Mouse (Mus musculus) stomach, postnatal 0 days (tissue): ENCODE results near the gene Kcnd2. TPM values are rescaled to one million over a fixed set of nuclear protein-coding genes. Genes with fewer than 3 reads are reported as not detected.

Experiments used
- ATAC-seq: fragments of 200-750 bp; cut with Nextera tagmentation; 2 replicates; pipeline ENCODE4 v1.8.0; 2017; ENCODE audit not compliant: low FRiP score, low TSS enrichment
- DNase-seq: peaks from one replicate; pipeline ENCODE4 v3.0.0-alpha.2; 2016; ENCODE audit warnings: low spot score
- H3K27ac ChIP-seq: fragments of 300-500 bp; sonication (generic); replicated peaks from 2 replicates; pipeline ENCODE4 v1.5.1; 2014; ENCODE audit warnings: mild to moderate bottlenecking, control low read depth
- H3K27me3 ChIP-seq: fragments of 300-500 bp; sonication (generic); 2 replicates; pipeline ENCODE4 v1.6.1; 2014; ENCODE audit warnings: low read length; ENCODE audit not compliant: control insufficient read depth, insufficient read depth
- H3K36me3 ChIP-seq: fragments of 300-500 bp; sonication (generic); 2 replicates; pipeline ENCODE4 v1.6.1; 2014; ENCODE audit warnings: low read length, mixed read lengths; ENCODE audit not compliant: control insufficient read depth, insufficient read depth
- H3K4me1 ChIP-seq: fragments of 300-500 bp; sonication (generic); replicated peaks from 2 replicates; pipeline ENCODE4 v1.6.1; 2014; ENCODE audit warnings: antibody characterized with exemption; ENCODE audit not compliant: control insufficient read depth, insufficient read depth
- H3K4me2 ChIP-seq: fragments of 300-500 bp; sonication (generic); replicated peaks from 2 replicates; pipeline ENCODE4 v1.6.1; 2014; ENCODE audit warnings: low read depth, mild to moderate bottlenecking, control low read depth, moderate library complexity
- H3K4me3 ChIP-seq: fragments of 300-500 bp; sonication (generic); 2 replicates; pipeline ENCODE4 v1.5.1; 2014; ENCODE audit warnings: low read depth, low read length, control low read depth
- H3K9ac ChIP-seq: fragments of 300-500 bp; sonication (generic); 2 replicates; pipeline ENCODE4 v1.6.1; 2014; ENCODE audit warnings: mild to moderate bottlenecking, low read length, control low read depth, mixed read lengths
- H3K9me3 ChIP-seq: fragments of 300-500 bp; sonication (generic); 2 replicates; pipeline ENCODE4 v1.6.1; 2016; ENCODE audit warnings: low read length; ENCODE audit not compliant: control insufficient read depth
- CTCF ChIP-seq: IDR thresholded peaks from 2 replicates; pipeline ENCODE4 v1.5.1; 2016; ENCODE audit warnings: antibody characterized with exemption, low read depth, mild to moderate bottlenecking, moderate library complexity
- EP300 ChIP-seq: optimal IDR thresholded peaks from 2 replicates; pipeline ENCODE3; 2016; ENCODE audit warnings: antibody characterized with exemption
- WGBS: fragments of 180-500 bp; shearing (Covaris S2); extraction: QIAGEN DNeasy Blood & Tissue Kit; methylation state at CpG from one replicate; pipeline ENCODE4 v1.1.7; 2014; 5-methylcytosine and 5-hydroxymethylcytosine counted together
- polyA plus RNA-seq: library from polyadenylated mRNA; unstranded; fragments of >200 nt; fragmentation: Nextera tagmentation; extraction: Ambion mirVana; gene quantifications from 2 replicates; pipeline ENCODE4 v1.2.1, GENCODE M21; 2015

Kcnd2 gene
- polyA plus RNA-seq, 1 experiment from 2014 or later = 0.24 TPM

GRCm38 (mm10) chr6:21684252-21684651, 468.9 kb downstream of the Kcnd2 start:
- H3K4me1 ChIP-seq = no peaks in the 10 kb centered on the region

GRCm38 (mm10) chr6:21686388-21686787, 471.1 kb downstream of the Kcnd2 start:
- DNase-seq (no peak), ATAC-seq (no peak)
- H3K4me3 ChIP-seq = no peak overlapping the region
- no peak overlapping the region for H3K27ac ChIP-seq
- H3K9me3 ChIP-seq = no peaks in the 10 kb centered on the region
- no peaks in the 10 kb centered on the region for H3K36me3 ChIP-seq
- no peak overlapping the region for H3K9ac ChIP-seq
- no peaks in the 10 kb centered on the region for H3K4me1 ChIP-seq
- H3K4me2 ChIP-seq = no peak overlapping the region
- WGBS = 88% methylated on average over 1 of the region's 1 CpGs
- TF ChIP-seq CTCF = no peak
- TF ChIP-seq EP300 = no peak
- H3K27me3 ChIP-seq = no peaks in the 10 kb centered on the region

More at GRCm38 (mm10) chr6:21684252-21684651, 468.9 kb downstream of the Kcnd2 start:
- H3K9me3 ChIP-seq = no peaks in the 10 kb centered on the region
- H3K27ac ChIP-seq = no peak overlapping the region
- DNase-seq (no peak), ATAC-seq (no peak)
- no peaks in the 10 kb centered on the region for H3K27me3 ChIP-seq
- TF ChIP-seq CTCF (no peak), EP300 (no peak)
- WGBS = 37% methylated on average over 6 of the region's 6 CpGs
- H3K4me3 ChIP-seq = no peak overlapping the region
- H3K4me2 ChIP-seq = no peak overlapping the region
- no peak overlapping the region for H3K9ac ChIP-seq
- no peaks in the 10 kb centered on the region for H3K36me3 ChIP-seq

GRCm38 (mm10) chr6:21692861-21693350, 477.6 kb downstream of the Kcnd2 start:
- Histone ChIP-seq H3K4me1 (no peaks in the 10 kb centered on the region), H3K9ac (no peak overlapping the region), H3K4me3 (no peak overlapping the region), H3K9me3 (no peaks in the 10 kb centered on the region), H3K36me3 (no peaks in the 10 kb centered on the region), H3K27me3 (no peaks in the 10 kb centered on the region), H3K4me2 (no peak overlapping the region), H3K27ac (no peak overlapping the region)
- TF ChIP-seq EP300 = no peak
- TF ChIP-seq CTCF = no peak
- ATAC-seq (no peak), DNase-seq (no peak)
- 85% methylated on average over 3 of the region's 3 CpGs for WGBS

GRCm38 (mm10) chr6:21697641-21698040, 482.3 kb downstream of the Kcnd2 start:
- 81% methylated on average over 3 of the region's 3 CpGs for WGBS
- no peaks in the 10 kb centered on the region for H3K4me1 ChIP-seq
- H3K27ac ChIP-seq = no peak overlapping the region
- H3K9ac ChIP-seq = no peak overlapping the region
- H3K4me2 ChIP-seq = no peak overlapping the region
- no peak for DNase-seq
- H3K36me3 ChIP-seq = no peaks in the 10 kb centered on the region
- H3K27me3 ChIP-seq = no peaks in the 10 kb centered on the region
- no peak for TF ChIP-seq EP300
- no peak for TF ChIP-seq CTCF
- H3K9me3 ChIP-seq = no peaks in the 10 kb centered on the region
- ATAC-seq = no peak
- H3K4me3 ChIP-seq = no peak overlapping the region

GRCm38 (mm10) chr6:21701131-21701530, 485.8 kb downstream of the Kcnd2 start:
- H3K27me3 ChIP-seq = no peaks in the 10 kb centered on the region
- H3K36me3 ChIP-seq = no peaks in the 10 kb centered on the region
- DNase-seq (no peak), ATAC-seq (no peak)
- H3K4me2 ChIP-seq = no peak overlapping the region
- H3K4me1 ChIP-seq = no peaks in the 10 kb centered on the region
- no peak overlapping the region for H3K4me3 ChIP-seq
- H3K27ac ChIP-seq = no peak overlapping the region
- no peak for TF ChIP-seq EP300
- TF ChIP-seq CTCF = no peak
- no peak overlapping the region for H3K9ac ChIP-seq
- whole genome bisulfite sequencing = 75% methylated on average over 6 of the region's 6 CpGs
- H3K9me3 ChIP-seq = no peaks in the 10 kb centered on the region

- no peaks in the 10 kb centered on the region for H3K9me3 ChIP-seq
- H3K4me3 ChIP-seq = no peak overlapping the region
- no peaks in the 10 kb centered on the region for H3K4me1 ChIP-seq
- 9% methylated on average over 3 of the region's 3 CpGs for WGBS
- H3K9ac ChIP-seq = no peak overlapping the region
- no peak overlapping the region for H3K27ac ChIP-seq
- H3K36me3 ChIP-seq = no peaks in the 10 kb centered on the region
- ATAC-seq = no peak
- H3K4me2 ChIP-seq = no peak overlapping the region
- H3K27me3 ChIP-seq = no peaks in the 10 kb centered on the region
- no peak for TF ChIP-seq EP300
- peak; percentile 80 for TF ChIP-seq CTCF
- no peak for DNase-seq
These were observed 493.9 kb downstream of the Kcnd2 start for GRCm38 (mm10) chr6:21709228-21709627.
